Mouse (Mus musculus): ENCODE measurements around the gene Gpr83. TPM values are rescaled to one million over a fixed set of nuclear protein-coding genes. Genes with fewer than 3 reads are reported as not detected.

Gpr83 gene
- total and polyA plus RNA-seq, 3 experiments: 0.04 TPM; not detected in 2

- DNase-seq (ENCODE audit: low read depth, low spot score): no peak
- Histone ChIP-seq H3K9me3 (replicated peaks; ENCODE audit: insufficient read depth, low read length) (no peaks in the 10 kb centered on the region), H3K9ac (ENCODE audit: control insufficient read depth, low read depth, low read length, poor library complexity, severe bottlenecking) (no peak overlapping the region), H3K36me3 (ENCODE audit: control insufficient read depth in 1 of 2, insufficient read depth in 2 of 2, low read length in 2 of 2) (no peaks in the 10 kb centered on the region), H3K4me1 (ENCODE audit: control insufficient read depth in 1 of 2, insufficient read depth in 2 of 2, low read length in 2 of 2) (no peaks in the 10 kb centered on the region), H3K79me2 (ENCODE audit: control insufficient read depth, insufficient read depth, low read length, poor library complexity) (no peaks in the 10 kb centered on the region), H3K27me3 (ENCODE audit: control insufficient read depth in 1 of 2, insufficient read depth in 2 of 2, low read length in 2 of 2) (peaks cover 8 to 9% of the 10 kb centered on the region in 2 experiments), H3K4me3 (ENCODE audit: control insufficient read depth in 1 of 2, insufficient read depth in 1 of 2, low read depth in 2 of 2, low read length in 2 of 2) (no peak overlapping the region), H3K27ac (ENCODE audit: control insufficient read depth, low read depth, low read length) (no peak overlapping the region)
- TF ChIP-seq TBP (IDR thresholded peaks at IDR 0.05; ENCODE audit: low read depth, low read length) (no peak), POLR2AphosphoS5 (IDR thresholded peaks at IDR 0.05; ENCODE audit: borderline replicate concordance, low read depth, low read length) (peak; percentile 80; the same call in 1 of the 2 replicates)
Observed at GRCm38 (mm10) chr9:14917661-14918060, 57.7 kb downstream of the Gpr83 start.

DNA sequence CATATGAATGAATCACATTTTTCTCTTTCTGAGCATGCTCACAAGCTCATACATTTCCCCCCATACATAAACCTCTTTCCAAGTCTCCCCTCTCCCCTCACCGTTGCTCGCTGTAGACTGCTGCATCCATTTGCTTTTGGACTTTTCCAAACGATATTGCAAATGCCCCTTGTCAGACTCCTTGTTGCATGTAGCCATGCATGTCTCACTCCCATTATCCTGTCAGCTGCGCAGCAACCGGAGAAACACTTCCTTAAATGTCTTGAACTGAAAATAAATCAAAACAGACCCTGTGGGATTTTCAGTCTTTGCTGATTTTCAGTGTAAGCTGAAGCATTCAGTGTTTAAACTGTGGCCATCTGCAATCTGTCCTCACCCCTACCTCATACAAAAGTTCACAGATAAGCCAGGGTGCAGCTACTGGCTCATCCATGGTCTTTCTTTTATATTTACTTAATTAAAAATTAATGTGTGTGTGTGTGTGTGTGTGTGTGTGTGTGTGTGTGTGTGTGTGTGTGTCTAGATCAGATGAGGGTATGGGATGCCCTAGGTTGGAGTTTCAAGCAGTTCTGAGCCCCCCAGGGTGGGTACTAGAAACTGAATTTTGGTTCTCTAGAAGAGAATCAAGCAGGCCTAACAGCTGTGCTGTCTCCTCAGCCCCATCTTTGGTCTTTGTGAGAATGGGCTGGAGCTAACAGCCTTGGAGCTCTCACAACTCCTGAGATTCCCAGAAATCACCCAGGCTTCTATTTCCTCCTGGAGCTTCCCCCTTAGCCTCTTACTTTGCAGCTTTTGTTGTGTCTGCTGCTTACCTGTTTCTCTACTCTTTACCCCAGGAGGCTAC is 59.0 kb downstream of the Gpr83 start:
- no peak for DNase-seq (ENCODE audit: low read depth, low spot score)
- Histone ChIP-seq H3K79me2 (ENCODE audit: control insufficient read depth, insufficient read depth, low read length, poor library complexity) (no peaks in the 10 kb centered on the region), H3K27me3 (ENCODE audit: control insufficient read depth in 1 of 2, insufficient read depth in 2 of 2, low read length in 2 of 2) (peaks cover 8 to 16% of the 10 kb centered on the region in 2 experiments), H3K36me3 (ENCODE audit: control insufficient read depth in 1 of 2, insufficient read depth in 2 of 2, low read length in 2 of 2) (no peaks in the 10 kb centered on the region), H3K9ac (ENCODE audit: control insufficient read depth, low read depth, low read length, poor library complexity, severe bottlenecking) (no peak overlapping the region), H3K4me3 (ENCODE audit: control insufficient read depth in 1 of 2, insufficient read depth in 1 of 2, low read depth in 2 of 2, low read length in 2 of 2) (no peak overlapping the region), H3K27ac (ENCODE audit: control insufficient read depth, low read depth, low read length) (no peak overlapping the region), H3K4me1 (ENCODE audit: control insufficient read depth in 1 of 2, insufficient read depth in 2 of 2, low read length in 2 of 2) (no peaks in the 10 kb centered on the region), H3K9me3 (replicated peaks; ENCODE audit: insufficient read depth, low read length) (no peaks in the 10 kb centered on the region)
- no peak for TF ChIP-seq ETS1 (IDR thresholded peaks at IDR 0.05; ENCODE audit: low read depth, low read length)
- TF ChIP-seq ELF1 (IDR thresholded peaks at IDR 0.05; ENCODE audit: low read depth, low read length): no peak
- TF ChIP-seq KAT2A (conservative IDR thresholded peaks at IDR 0.05; ENCODE audit: low read depth, low read length): no peak
- TF ChIP-seq RCOR1 (IDR thresholded peaks at IDR 0.05; ENCODE audit: low read depth, low read length): no peak
- TF ChIP-seq TCF12 (IDR thresholded peaks at IDR 0.05; ENCODE audit: low read depth, low read length): no peak

Other genes starting within 250 kb of the Gpr83 start
- 9.1 and 9.3 TPM in 2 replicates for gene Amotl1, start 215.2 kb upstream of the Gpr83 start, total RNA-seq (2012; rRNA removed)
- gene Amotl1, start 215.2 kb upstream of the Gpr83 start, polyA plus RNA-seq (2012; ENCODE audit: insufficient read depth in 1 of 2, insufficient read length in 2 of 2, low read depth in 1 of 2, low replicate concordance in 2 of 2, missing spikeins in 1 of 2): 1 to 10 TPM in 1 of 2 experiments, not detected in 1; 7.4 TPM
- gene Piwil4, start 119.5 kb upstream of the Gpr83 start, total RNA-seq (2012; rRNA removed): 30.8 and 31.7 TPM in 2 replicates
- 10 to 100 TPM in 1 of 2 experiments, not detected in 1; 24.8 TPM for gene Piwil4, start 119.5 kb upstream of the Gpr83 start, polyA plus RNA-seq (2012; ENCODE audit: insufficient read depth in 1 of 2, insufficient read length in 2 of 2, low read depth in 1 of 2, low replicate concordance in 2 of 2, missing spikeins in 1 of 2)
- 7.2 and 8.7 TPM in 2 replicates for gene Fut4, start 107.8 kb upstream of the Gpr83 start, total RNA-seq (2012; rRNA removed)
- 10 to 100 TPM in 1 of 2 experiments, not detected in 1; 11.2 TPM for gene Fut4, start 107.8 kb upstream of the Gpr83 start, polyA plus RNA-seq (2012; ENCODE audit: insufficient read depth in 1 of 2, insufficient read length in 2 of 2, low read depth in 1 of 2, low replicate concordance in 2 of 2, missing spikeins in 1 of 2)
- not detected in 2 replicates for gene 1700012B09Rik, start 89.2 kb upstream of the Gpr83 start, total RNA-seq (2012; rRNA removed)
- not detected for gene 1700012B09Rik, start 89.2 kb upstream of the Gpr83 start, polyA plus RNA-seq (2012; ENCODE audit: insufficient read depth in 1 of 2, insufficient read length in 2 of 2, low read depth in 1 of 2, low replicate concordance in 2 of 2, missing spikeins in 1 of 2)
- gene Mre11a, start 75.6 kb upstream of the Gpr83 start, total RNA-seq (2012; rRNA removed): 113 and 123 TPM in 2 replicates
- gene Mre11a, start 75.6 kb upstream of the Gpr83 start, polyA plus RNA-seq (2012; ENCODE audit: insufficient read depth in 1 of 2, insufficient read length in 2 of 2, low read depth in 1 of 2, low replicate concordance in 2 of 2, missing spikeins in 1 of 2): 100 to 1,000 TPM in 1 of 2 experiments, 10 to 100 TPM in 1; 88.1 to 288 TPM
- gene Ankrd49, start 75.4 kb upstream of the Gpr83 start, total RNA-seq (2012; rRNA removed): 96.4 and 108 TPM in 2 replicates
- gene Ankrd49, start 75.4 kb upstream of the Gpr83 start, polyA plus RNA-seq (2012; ENCODE audit: insufficient read depth in 1 of 2, insufficient read length in 2 of 2, low read depth in 1 of 2, low replicate concordance in 2 of 2, missing spikeins in 1 of 2): 100 to 1,000 TPM; 108 to 139 TPM
- not detected in 2 replicates for gene Izumo1r, start 43.7 kb downstream of the Gpr83 start, total RNA-seq (2012; rRNA removed)
- gene Izumo1r, start 43.7 kb downstream of the Gpr83 start, polyA plus RNA-seq (2012; ENCODE audit: insufficient read depth in 1 of 2, insufficient read length in 2 of 2, low read depth in 1 of 2, low replicate concordance in 2 of 2, missing spikeins in 1 of 2): not detected
- 10.6 and 12.5 TPM in 2 replicates for gene Panx1, start 185.3 kb downstream of the Gpr83 start, total RNA-seq (2012; rRNA removed)
- 10 to 100 TPM in 1 of 2 experiments, not detected in 1; 20.3 TPM for gene Panx1, start 185.3 kb downstream of the Gpr83 start, polyA plus RNA-seq (2012; ENCODE audit: insufficient read depth in 1 of 2, insufficient read length in 2 of 2, low read depth in 1 of 2, low replicate concordance in 2 of 2, missing spikeins in 1 of 2)